Mouse (Mus musculus) gastrocnemius, adult 8-10 months (tissue): ENCODE results near the gene Gm21976. TPM values are rescaled to one million over a fixed set of nuclear protein-coding genes. Genes with fewer than 3 reads are reported as not detected.

ENCODE experiments used
- DNase-seq, 2 experiments: peaks; one replicate each; pipeline ENCODE4 v3.0.0; 2022; ENCODE audit warnings: low spot score in 2 of 2
- total RNA-seq, 4 experiments: library from RNA; stranded (reverse); gene quantifications; 2 replicates each; pipeline ENCODE4 v1.2.4; 2022

Gm21976 gene
- total RNA-seq, 4 experiments from 2014 or later = not detected

GRCm38 (mm10) chr13:98297883-98298482, 18.3 kb downstream of the Gm21976 start:
- DNase-seq = no peak

GRCm38 (mm10) chr13:98298833-98299758, 19.4 kb downstream of the Gm21976 start:
- DNase-seq = peak; percentile 21 to 24

- no peak for DNase-seq
Measured at GRCm38 (mm10) chr13:98305257-98305656, 25.6 kb downstream of the Gm21976 start.

- no peak for DNase-seq
Measured at GRCm38 (mm10) chr13:98306393-98306792, 26.7 kb downstream of the Gm21976 start.

GRCm38 (mm10) chr13:98306852-98307475, 27.3 kb downstream of the Gm21976 start:
- DNase-seq = no peak

- no peak for DNase-seq
Measured at GRCm38 (mm10) chr13:98308004-98308403, 28.3 kb downstream of the Gm21976 start.

- no peak for DNase-seq
Measured at GRCm38 (mm10) chr13:98308724-98309123, 29.0 kb downstream of the Gm21976 start.

- no peak for DNase-seq
Measured at GRCm38 (mm10) chr13:98311597-98311996, 31.9 kb downstream of the Gm21976 start.

GRCm38 (mm10) chr13:98313631-98314030, 33.9 kb downstream of the Gm21976 start:
- DNase-seq = no peak

GRCm38 (mm10) chr13:98315124-98315523, 35.4 kb downstream of the Gm21976 start:
- DNase-seq = no peak

GRCm38 (mm10) chr13:98316140-98316479, 36.4 kb downstream of the Gm21976 start:
- DNase-seq = no peak

GRCm38 (mm10) chr13:98316480-98317245, 37.0 kb downstream of the Gm21976 start, which contains the start of gene Btf3:
TSS of gene Btf3 (minus strand) at chr13:98317006.
- DNase-seq = peak; percentile 89

GRCm38 (mm10) chr13:98317246-98317677, 37.6 kb downstream of the Gm21976 start:
- no peak for DNase-seq

GRCm38 (mm10) chr13:98317911-98318310, 38.2 kb downstream of the Gm21976 start:
- no peak for DNase-seq

- DNase-seq = no peak
Measured at GRCm38 (mm10) chr13:98325034-98325433, 45.3 kb downstream of the Gm21976 start.

GRCm38 (mm10) chr13:98332106-98332505, 52.4 kb downstream of the Gm21976 start:
- no peak for DNase-seq

GRCm38 (mm10) chr13:98336205-98336604, 56.5 kb downstream of the Gm21976 start:
- DNase-seq = no peak

- no peak for DNase-seq
Measured at GRCm38 (mm10) chr13:98340506-98340905, 60.8 kb downstream of the Gm21976 start.

GRCm38 (mm10) chr13:98349491-98349890, 69.8 kb downstream of the Gm21976 start:
- DNase-seq = no peak

GRCm38 (mm10) chr13:98351527-98351926, 71.8 kb downstream of the Gm21976 start:
- DNase-seq = no peak

- DNase-seq = no peak
Measured at GRCm38 (mm10) chr13:98352381-98352975, 72.8 kb downstream of the Gm21976 start.
